Mouse (Mus musculus) hindbrain, postnatal 0 days (tissue): ENCODE data around the gene Mmgt2. TPM values are rescaled to one million over a fixed set of nuclear protein-coding genes. Genes with fewer than 3 reads are reported as not detected.
"Not testable (repeated sequence)": the region's sequence is repeated elsewhere in the genome, so short reads cannot be mapped to it uniquely, and the experiment has no call there.

Experiments
- ATAC-seq: fragments of 200-750 bp; cut with Nextera tagmentation; 2 replicates; pipeline ENCODE4 v1.8.0; 2017; ENCODE audit warnings: mild to moderate bottlenecking, moderate TSS enrichment, moderate library complexity
- DNase-seq: peaks from one replicate; pipeline ENCODE4 v3.0.0-alpha.2; 2015; ENCODE audit warnings: low spot score
- H3K27ac ChIP-seq: fragments of 300-500 bp; sonication (generic); 2 replicates; pipeline ENCODE4 v1.5.1; 2014; ENCODE audit warnings: mild to moderate bottlenecking
- H3K27me3 ChIP-seq: fragments of 300-500 bp; sonication (generic); 2 replicates; pipeline ENCODE4 v1.6.1; 2014; ENCODE audit warnings: low read length, mixed read lengths; ENCODE audit not compliant: insufficient read depth
- H3K36me3 ChIP-seq: fragments of 300-500 bp; sonication (generic); 2 replicates; pipeline ENCODE4 v1.6.1; 2014; ENCODE audit warnings: low read length, mixed read lengths; ENCODE audit not compliant: insufficient read depth
- H3K4me1 ChIP-seq: fragments of 300-500 bp; sonication (generic); 2 replicates; pipeline ENCODE4 v1.6.1; 2014; ENCODE audit warnings: antibody characterized with exemption, low read length, mixed read lengths; ENCODE audit not compliant: insufficient read depth
- H3K4me2 ChIP-seq: fragments of 300-500 bp; sonication (generic); 2 replicates; pipeline ENCODE4 v1.6.1; 2014; ENCODE audit warnings: low read depth, mild to moderate bottlenecking, low read length, moderate library complexity, mixed read lengths
- H3K4me3 ChIP-seq: fragments of 300-500 bp; sonication (generic); 2 replicates; pipeline ENCODE4 v1.5.1; 2014; ENCODE audit warnings: low read length
- H3K9ac ChIP-seq: fragments of 300-500 bp; sonication (generic); replicated peaks from 2 replicates; pipeline ENCODE4 v1.6.1; 2014; ENCODE audit warnings: mild to moderate bottlenecking, low read length, moderate library complexity, mixed read lengths
- H3K9me3 ChIP-seq: fragments of 300-500 bp; sonication (generic); 2 replicates; pipeline ENCODE4 v1.6.1; 2016; ENCODE audit warnings: low read length, mixed read lengths
- CTCF ChIP-seq: IDR thresholded peaks from 2 replicates; pipeline ENCODE4 v1.5.1; 2016; ENCODE audit warnings: antibody characterized with exemption, control low read depth, low read depth
- WGBS: fragments of 180-500 bp; shearing (Covaris S2); extraction: QIAGEN DNeasy Blood & Tissue Kit; methylation state at CpG from one replicate; pipeline ENCODE4 v1.1.7; 2014; 5-methylcytosine and 5-hydroxymethylcytosine counted together
- polyA plus RNA-seq: library from polyadenylated mRNA; unstranded; fragments of >200 nt; fragmentation: Nextera tagmentation; extraction: Ambion mirVana; gene quantifications from 2 replicates; pipeline ENCODE4 v1.2.1, GENCODE M21; 2015
- total RNA-seq: library from RNA; depleted of rRNA; stranded (reverse); fragments of >200 nt; gene quantifications from 2 replicates; pipeline ENCODE4 v1.2.3, GENCODE M21; 2014

Mmgt2 gene
- total and polyA plus RNA-seq, 2 experiments from 2014 or later: 22.6 to 43.9 TPM

DNA sequence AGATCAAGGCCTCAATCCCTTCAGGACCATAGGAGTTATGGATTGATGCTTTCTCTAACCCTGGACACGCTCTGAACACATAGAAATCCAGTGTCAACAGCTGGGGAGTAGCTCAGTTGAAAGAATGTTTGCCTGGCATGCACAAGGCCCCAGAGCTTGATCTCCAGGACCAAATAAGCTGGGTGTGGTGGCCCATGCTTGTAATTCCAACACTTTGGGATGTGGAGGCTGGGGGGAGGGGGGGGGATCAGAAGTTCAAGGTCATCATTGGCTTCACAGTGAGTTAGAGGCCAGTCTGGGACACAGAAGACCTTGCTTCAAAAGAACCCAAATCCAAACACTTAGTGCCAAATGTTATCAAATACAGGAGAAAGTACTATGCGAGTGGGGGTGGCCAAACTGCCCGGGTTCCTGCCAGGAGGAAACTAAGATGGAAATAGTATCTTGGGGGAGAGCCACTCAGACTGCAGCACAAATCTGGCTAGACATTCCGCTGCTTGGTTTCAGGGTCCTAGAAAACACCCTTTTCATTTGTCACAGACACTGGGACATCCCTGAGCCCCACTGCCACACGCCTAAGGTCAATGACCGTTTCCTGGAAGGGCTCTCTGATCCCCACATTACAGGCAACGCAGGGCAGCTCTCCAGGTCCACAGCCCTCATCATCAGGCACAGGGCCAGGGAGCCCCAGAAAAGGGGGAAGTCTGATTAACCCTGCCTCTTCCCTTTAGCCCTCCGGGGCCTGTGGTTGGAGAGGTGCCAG, 2.6 kb upstream of the Mmgt2 start:
- Histone ChIP-seq H3K4me2 (peak overlapping the region; percentile 95), H3K27ac (no peak overlapping the region), H3K36me3 (no peaks in the 10 kb centered on the region), H3K4me1 (peaks cover 28% of the 10 kb centered on the region), H3K9ac (peak overlapping the region; percentile 28), H3K27me3 (no peaks in the 10 kb centered on the region), H3K4me3 (peak overlapping the region; percentile 6), H3K9me3 (no peaks in the 10 kb centered on the region)
- ATAC-seq: no peak
- no peak for TF ChIP-seq CTCF
- peak; percentile 57 for DNase-seq
- WGBS: 19% methylated on average over 8 of the region's 8 CpGs

DNA sequence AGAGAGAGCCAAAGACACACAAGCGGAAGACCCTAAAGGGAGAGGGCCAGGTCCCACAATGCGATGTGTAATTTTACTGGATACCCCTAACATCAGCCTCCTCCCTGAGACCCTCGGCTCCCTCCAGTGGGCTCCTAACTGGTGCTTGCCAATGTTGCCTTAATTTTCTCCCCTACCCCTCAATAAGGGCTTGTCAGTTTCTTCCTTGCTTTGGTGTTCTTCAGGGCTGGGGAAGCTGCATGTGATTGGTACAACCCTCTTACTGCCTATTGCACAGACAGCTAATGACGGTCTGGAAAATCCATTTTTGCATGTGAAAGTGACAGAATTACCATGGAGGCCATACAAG, 2.0 kb upstream of the Mmgt2 start:
- no peaks in the 10 kb centered on the region for H3K27me3 ChIP-seq
- DNase-seq: no peak
- H3K4me2 ChIP-seq: peak overlapping the region; percentile 95
- peak overlapping the region; percentile 6 for H3K4me3 ChIP-seq
- H3K9ac ChIP-seq: peak overlapping the region; percentile 28; the same call in 1 of the 2 replicates
- H3K4me1 ChIP-seq: peaks cover 28% of the 10 kb centered on the region
- H3K9me3 ChIP-seq: no peaks in the 10 kb centered on the region
- no peak for TF ChIP-seq CTCF
- WGBS: 17% methylated on average over 4 of the region's 4 CpGs
- H3K36me3 ChIP-seq: no peaks in the 10 kb centered on the region
- H3K27ac ChIP-seq: no peak overlapping the region
- no peak for ATAC-seq

DNA sequence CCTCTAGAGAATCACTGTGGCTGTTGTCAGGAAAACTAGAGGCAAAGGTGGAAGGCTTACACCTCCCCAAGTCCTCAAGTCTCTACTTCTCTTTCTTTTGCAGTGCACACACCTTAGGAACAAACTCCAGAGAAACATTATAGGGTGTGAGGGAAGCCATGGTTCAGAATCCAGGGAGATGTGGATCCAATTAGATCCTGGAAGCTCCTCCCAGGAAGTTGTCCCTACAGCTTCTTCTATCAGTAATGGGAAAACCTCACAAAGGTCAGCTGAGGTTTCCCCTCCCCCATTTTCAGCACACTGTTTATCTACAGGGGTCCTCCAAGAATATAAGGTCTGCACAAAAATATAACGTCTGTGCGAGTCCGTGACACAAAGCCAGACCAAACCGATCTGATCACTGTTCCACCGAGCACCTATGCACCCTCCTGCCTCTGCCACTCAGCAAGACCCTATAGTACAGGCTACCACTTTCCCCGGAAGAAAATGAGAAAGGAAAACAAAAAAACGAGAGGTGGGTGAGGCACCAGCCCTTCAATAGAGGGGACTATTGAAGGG, 1.4 kb upstream of the Mmgt2 start:
- H3K4me1 ChIP-seq: peaks cover 28% of the 10 kb centered on the region
- H3K27ac ChIP-seq: peak overlapping the region; percentile 71; the same call in 1 of the 2 replicates
- no peaks in the 10 kb centered on the region for H3K36me3 ChIP-seq
- no peak for TF ChIP-seq CTCF
- peak overlapping the region; percentile 95 for H3K4me2 ChIP-seq
- H3K4me3 ChIP-seq: peak overlapping the region; percentile 75
- ATAC-seq: no peak
- no peaks in the 10 kb centered on the region for H3K9me3 ChIP-seq
- no peak overlapping the region for H3K9ac ChIP-seq
- no peaks in the 10 kb centered on the region for H3K27me3 ChIP-seq
- DNase-seq: no peak
- WGBS: 47% methylated on average over 7 of the region's 7 CpGs

DNA sequence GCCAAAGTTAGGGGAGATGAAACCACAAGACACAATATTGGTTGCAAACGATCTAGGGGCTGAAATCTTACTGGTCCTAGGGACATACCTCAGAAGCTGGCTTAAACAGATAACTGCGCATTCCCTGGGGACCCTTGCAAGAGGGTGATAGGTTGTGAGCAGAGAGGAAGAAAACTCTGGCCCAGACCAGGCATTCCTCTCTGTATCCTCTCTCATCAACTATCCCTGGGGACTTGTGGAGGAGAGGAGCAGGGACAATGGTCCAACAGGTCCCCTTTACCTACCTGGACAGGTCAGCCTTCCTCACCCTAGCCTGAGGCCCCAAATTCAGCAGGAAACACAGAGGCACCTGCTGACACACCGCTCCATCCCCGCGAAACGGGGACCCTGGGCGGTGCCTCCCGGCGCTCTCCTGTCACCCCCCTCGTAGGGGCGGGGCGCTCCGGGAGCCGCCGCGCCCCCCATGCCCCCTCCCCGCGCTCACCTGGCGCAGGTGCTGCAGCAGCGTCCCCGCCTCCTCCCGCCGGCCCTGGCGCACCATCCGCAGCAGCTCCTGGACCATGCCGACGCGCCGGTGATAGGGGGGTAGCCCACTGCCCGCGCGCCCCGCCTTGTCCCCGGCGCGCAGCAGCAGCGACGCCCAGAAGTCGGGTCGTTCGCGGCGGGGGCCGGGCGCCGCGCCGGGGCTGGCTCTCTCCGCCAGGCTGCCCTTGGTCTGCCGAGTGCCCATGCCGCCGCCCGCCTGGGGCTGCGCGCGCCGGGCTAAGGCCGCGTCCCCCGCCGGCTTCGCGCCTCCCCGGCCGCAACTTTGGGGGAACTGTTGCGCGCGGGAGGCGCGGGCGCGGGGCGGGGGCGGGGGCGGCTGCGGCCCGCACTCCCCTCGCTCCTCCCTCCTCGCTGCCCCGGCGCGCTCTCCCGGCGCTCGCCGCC, 538 bp upstream of the Mmgt2 start, which contains the start of gene Lrrc75a:
Gene Lrrc75a (minus strand): TSS at position 863 of the 930 bp plus-strand sequence.
- Histone ChIP-seq H3K9ac (peak within 1 kb of the TSS; percentile 80), H3K4me3 (peak within 1 kb of the TSS; percentile 75), H3K9me3 (no peaks in the 10 kb centered on the region), H3K27me3 (no peaks in the 10 kb centered on the region), H3K4me1 (peaks cover 28% of the 10 kb centered on the region), H3K4me2 (peak within 1 kb of the TSS; percentile 95), H3K36me3 (no peaks in the 10 kb centered on the region), H3K27ac (peak within 1 kb of the TSS; percentile 71)
- WGBS: 3% methylated on average over 45 of the region's 86 CpGs
- peak; percentile 67 for ATAC-seq
- TF ChIP-seq CTCF: no peak
- DNase-seq: peak; percentile 66

DNA sequence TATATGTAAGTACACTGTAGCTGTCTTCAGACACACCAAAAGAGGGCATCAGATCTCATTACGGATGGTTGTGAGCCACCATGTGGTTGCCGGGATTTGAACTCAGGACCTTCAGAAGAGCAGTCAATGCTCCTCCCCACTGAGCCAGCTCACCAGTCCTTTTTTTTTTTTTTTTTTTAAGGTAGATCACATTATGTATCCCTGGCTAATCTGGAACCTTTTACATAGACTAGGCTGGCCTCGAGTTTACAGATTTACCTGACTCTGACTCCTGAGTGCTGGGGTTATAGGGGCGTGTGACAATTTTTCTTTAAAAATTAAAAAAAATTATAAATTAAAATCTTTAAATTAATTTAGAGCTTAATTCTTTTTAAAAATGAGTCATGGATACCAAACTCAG, 1.3 kb downstream of the Mmgt2 start:
- not testable (repeated sequence) for DNase-seq, H3K27ac ChIP-seq, H3K9ac ChIP-seq, H3K4me3 ChIP-seq, H3K36me3 ChIP-seq, H3K27me3 ChIP-seq, H3K9me3 ChIP-seq, ATAC-seq
- WGBS: 79% methylated on average over 4 of the region's 4 CpGs
- Histone ChIP-seq H3K4me1 (peaks cover 17% of the 10 kb centered on the region), H3K4me2 (0 out of 2 replicates have a peak overlapping the region, but pooled peaks have one; percentile 95)

DNA sequence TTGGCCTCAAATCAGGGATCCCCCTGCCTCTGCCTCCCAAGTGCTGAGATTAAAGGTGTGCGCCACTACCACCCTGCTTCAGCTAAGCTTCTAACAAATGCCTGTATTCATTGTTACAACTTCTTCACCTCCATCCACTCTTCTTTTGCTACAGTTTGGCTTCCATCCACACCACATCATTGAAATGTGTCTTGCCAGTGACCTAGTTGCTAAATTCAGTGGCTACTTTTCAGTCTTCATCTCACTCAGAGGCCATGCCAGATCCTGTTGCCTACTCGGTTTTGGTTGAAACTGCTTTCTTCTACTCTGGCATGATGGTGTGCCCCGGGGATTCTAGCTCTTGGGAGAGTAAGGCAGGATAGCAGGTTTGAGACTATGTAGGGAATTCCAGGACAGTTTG, 3.1 kb downstream of the Mmgt2 start:
- H3K4me3 ChIP-seq: no peak overlapping the region
- no peaks in the 10 kb centered on the region for H3K9me3 ChIP-seq
- no peak for TF ChIP-seq CTCF
- no peaks in the 10 kb centered on the region for H3K27me3 ChIP-seq
- no peak overlapping the region for H3K4me2 ChIP-seq
- peaks cover 2% of the 10 kb centered on the region for H3K4me1 ChIP-seq
- H3K36me3 ChIP-seq: no peaks in the 10 kb centered on the region
- ATAC-seq (no peak), DNase-seq (no peak)
- H3K9ac ChIP-seq: no peak overlapping the region
- 85% methylated on average over 3 of the region's 3 CpGs for WGBS
- no peak overlapping the region for H3K27ac ChIP-seq
